Mouse (Mus musculus) kidney, postnatal 14 days (tissue): ENCODE results near the gene Gcm2.

Source experiments
- DNase-seq: peaks from one replicate; pipeline ENCODE4 v3.0.0; 2022; ENCODE audit warnings: mixed read lengths

Gene Gcm2

GRCm38 (mm10) chr13:41110935-41111334 is at the start of gene Gcm2:
TSS of gene Gcm2 (minus strand) at chr13:41111035.
- DNase-seq, result no peak

DNA sequence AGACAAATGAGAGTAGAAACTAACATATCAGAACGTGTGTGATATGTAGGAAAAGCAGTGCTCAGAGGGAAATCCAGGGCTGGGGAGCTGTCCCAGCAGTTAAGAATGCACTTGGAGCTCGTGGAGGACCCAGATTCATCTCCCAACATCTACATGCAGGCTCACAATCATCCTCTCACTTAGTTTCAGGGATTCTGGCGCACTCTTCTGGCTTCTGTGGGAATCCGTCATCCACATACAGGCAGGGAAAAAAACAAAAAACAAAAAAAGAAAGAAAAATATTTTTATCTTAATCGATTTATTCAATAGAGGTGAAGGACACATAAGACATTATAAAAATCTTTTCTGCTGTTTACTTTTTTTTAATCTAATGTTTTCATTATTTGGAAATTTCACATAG is 47.6 kb upstream of the Gcm2 start:
- DNase-seq, result no peak

- DNase-seq, result no peak
Observed at GRCm38 (mm10) chr13:41153146-41153545, 42.3 kb upstream of the Gcm2 start.

- peak; percentile 58 for DNase-seq
Observed at GRCm38 (mm10) chr13:41146271-41146670, 35.4 kb upstream of the Gcm2 start.

DNA sequence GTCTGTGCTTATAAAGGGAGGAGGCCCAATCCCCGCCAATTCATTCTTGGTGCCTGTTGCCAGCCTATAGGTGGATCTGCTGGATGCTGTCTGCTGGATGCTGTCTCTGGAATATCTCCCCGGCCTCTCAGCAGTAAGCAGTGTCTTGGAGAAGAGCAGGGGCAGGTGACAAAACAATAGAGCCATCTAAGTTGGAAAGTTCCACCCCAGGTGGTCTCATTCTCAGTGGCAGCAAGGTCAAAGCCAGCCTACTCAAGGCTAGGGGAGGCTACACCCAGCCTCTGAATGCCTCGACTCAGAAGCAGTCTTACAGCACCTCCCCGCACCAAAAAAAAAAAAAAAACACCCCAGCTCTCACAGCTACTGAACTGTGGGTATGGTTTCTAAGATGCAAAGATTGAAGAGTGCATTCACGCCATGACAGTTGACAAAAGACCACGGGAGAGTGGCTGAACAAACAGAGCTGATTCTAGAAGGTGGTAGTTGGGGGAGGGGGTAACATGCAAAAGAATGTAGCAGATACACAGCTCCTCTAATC is 34.7 kb upstream of the Gcm2 start:
- no peak for DNase-seq

DNA sequence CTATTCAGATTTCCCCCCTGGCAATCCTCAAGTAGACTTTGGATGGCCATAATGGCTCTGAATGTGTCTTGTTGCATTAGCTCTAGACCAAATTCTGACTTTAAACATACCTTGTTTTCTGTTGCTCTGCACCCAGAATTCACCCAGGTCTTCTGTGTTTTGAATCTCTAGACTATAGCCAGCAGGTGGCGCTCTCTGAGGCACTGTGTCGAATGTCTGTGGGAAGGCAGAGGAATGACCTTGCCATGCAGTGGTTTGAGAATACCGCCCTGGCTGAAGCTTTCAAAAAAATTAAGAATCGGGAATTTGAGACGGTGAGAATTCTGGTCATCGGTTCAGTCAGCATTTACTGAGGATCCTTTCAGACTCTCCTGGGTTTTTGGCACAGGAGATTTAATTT is 24.1 kb upstream of the Gcm2 start:
- DNase-seq, result peak; percentile 73

DNA sequence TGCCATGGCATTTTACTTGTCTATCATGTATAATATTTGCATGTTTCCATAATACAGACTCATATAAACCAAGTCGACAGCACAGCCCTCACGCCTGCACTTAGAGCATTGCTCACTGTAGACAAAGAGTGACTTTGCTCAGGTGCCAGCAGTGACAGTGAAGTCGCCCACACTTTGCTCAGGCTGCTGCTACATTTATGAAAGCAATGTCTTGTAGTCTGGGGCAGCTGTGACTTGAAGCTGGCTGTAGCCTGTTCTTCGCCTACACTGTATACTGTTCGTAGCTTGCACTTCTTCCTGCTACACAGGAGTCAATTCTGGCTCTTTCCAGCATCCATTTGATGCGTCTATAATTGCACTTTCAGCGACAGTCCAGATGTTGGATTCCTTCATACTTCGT is 18.2 kb upstream of the Gcm2 start:
- no peak for DNase-seq

GRCm38 (mm10) chr13:41128326-41128725 is 17.5 kb upstream of the Gcm2 start:
- no peak for DNase-seq

DNA sequence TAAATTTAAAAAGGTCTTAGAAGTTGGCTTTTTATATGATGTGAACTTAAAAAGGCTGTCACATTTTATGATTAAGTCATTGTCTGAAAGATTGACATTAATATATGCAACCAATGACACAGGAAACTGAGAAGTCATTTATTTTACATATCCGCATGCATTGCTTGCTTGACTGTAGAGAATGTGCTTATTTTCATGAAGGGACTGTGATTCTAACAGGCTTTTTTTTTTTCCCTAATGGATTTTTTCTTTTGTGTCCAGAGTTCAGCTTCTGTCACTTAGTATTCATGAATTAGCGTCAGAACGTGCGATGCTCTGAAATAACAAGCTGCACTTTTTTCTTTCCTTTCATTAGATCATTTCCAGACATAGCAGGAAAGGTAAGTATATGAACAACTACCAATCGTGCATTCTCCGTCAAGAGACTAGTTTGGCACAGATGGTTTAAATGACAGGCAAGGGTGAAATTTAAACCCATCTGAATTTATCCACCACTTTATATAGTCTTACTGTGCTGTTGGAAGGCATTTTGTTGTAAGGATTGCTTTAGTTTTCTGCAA is 12.9 kb upstream of the Gcm2 start:
- DNase-seq, result no peak

- no peak for DNase-seq
Observed at GRCm38 (mm10) chr13:41119152-41119945, 8.5 kb upstream of the Gcm2 start.

GRCm38 (mm10) chr13:41113940-41114339 is 3.1 kb upstream of the Gcm2 start, which contains the start of gene Sycp2l:
TSS of gene Sycp2l (plus strand) at chr13:41114307.
- DNase-seq, result peak; percentile 2

- DNase-seq, result no peak
Observed at GRCm38 (mm10) chr13:41105541-41105940, 5.3 kb downstream of the Gcm2 start.

GRCm38 (mm10) chr13:41103841-41104525 is 6.9 kb downstream of the Gcm2 start:
- no peak for DNase-seq

GRCm38 (mm10) chr13:41100031-41100430 is 10.8 kb downstream of the Gcm2 start:
- DNase-seq, result no peak

DNA sequence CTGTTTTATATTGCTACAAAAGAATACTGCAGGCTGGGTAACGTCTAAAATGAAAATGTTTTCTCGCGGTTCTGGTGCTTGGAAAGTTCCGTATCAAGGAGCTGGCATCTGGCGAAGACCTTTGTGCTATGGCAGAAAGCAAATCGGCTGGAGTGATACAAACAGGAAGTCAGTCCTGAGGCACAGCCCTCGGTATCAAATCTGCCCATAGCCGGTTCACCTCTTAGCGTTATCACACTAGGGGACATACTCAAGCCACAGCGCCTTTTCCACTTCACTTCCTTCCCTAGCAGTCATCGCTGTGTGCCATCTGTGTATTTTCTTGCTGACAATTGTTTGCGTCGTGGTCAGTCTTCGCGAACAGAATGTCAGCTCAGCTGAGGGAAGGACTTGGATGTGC is 12.5 kb downstream of the Gcm2 start:
- no peak for DNase-seq

GRCm38 (mm10) chr13:41097324-41098058 is 13.3 kb downstream of the Gcm2 start:
- DNase-seq, result no peak

GRCm38 (mm10) chr13:41094160-41094559 is 16.7 kb downstream of the Gcm2 start:
- no peak for DNase-seq

GRCm38 (mm10) chr13:41091271-41091670 is 19.6 kb downstream of the Gcm2 start:
- DNase-seq, result no peak

- DNase-seq, result no peak
Observed at GRCm38 (mm10) chr13:41088746-41089145, 22.1 kb downstream of the Gcm2 start.

- no peak for DNase-seq
Observed at GRCm38 (mm10) chr13:41085140-41085539, 25.7 kb downstream of the Gcm2 start.

DNA sequence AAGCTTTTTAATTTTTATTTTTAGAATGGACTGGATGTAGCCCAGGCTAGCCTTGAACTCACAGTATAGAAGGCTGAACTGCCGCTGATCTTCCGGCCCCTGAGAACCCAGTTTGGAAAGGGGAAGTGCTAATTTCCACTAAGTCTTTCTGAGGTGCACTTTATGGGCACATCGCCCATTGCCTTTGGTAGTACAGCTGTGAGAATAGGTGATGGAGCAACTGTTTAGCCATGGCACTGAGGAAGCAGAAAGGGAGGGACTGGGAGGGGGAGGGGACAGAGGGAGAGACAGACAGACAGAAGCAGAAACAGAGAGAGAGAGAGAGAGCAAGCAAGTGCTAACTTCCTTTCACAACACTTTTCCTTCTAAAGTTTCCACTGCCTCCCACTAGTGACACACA is 26.3 kb downstream of the Gcm2 start:
- no peak for DNase-seq

DNA sequence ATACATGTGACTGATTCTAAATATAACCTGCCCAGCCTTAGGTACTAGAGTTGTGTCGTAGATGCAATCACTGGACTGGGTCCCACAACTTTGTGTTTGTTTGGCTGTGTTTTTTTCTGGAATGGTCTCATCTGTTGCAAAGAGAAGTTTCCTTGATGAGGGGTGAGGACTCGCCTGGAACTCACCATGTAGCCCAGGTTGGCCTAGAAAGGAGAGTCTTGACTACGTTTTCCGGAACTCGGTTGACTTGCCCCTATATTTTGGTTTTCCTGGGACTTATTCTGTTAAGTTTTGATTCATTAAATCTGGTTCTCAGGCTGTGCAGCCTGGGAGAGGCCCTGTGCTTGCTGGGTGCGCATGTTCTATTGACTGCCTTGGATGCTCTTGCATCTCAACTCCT is 30.1 kb downstream of the Gcm2 start:
- DNase-seq, result no peak

DNA sequence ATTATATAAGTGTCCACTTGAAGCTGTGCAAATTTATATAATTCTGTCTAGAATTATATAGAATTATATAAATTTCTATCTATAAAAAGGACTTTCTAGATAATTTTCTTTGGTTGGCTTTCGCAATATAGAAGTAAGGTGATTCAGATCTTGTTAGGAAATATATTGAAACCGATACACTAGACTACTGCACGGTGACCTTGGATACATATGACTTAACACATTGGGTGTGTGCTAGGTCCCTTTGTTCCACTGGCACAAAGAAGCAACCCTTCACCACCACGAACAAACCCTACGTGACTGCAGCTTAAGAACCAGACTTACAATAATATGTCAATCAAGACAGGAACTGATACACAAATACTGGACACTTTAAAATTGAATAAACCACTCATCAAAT is 31.0 kb downstream of the Gcm2 start:
- no peak for DNase-seq
